Mouse (Mus musculus) layer of hippocampus, postnatal 10 days (tissue): ENCODE measurements around the gene Shroom4. TPM values are rescaled to one million over a fixed set of nuclear protein-coding genes. Genes with fewer than 3 reads are reported as not detected.

Source experiments
- DNase-seq, 2 experiments: peaks; one replicate each; pipeline ENCODE4 v3.0.0; 2021; ENCODE audit warnings: low spot score in 2 of 2
- total RNA-seq, 2 experiments: library from RNA; stranded (reverse); gene quantifications; 2 replicates each; pipeline ENCODE4 v1.2.3; 2021

The Shroom4 gene
- total RNA-seq, 2 experiments from 2014 or later = 5.9 TPM

- no peak for DNase-seq
These were observed 90.8 kb downstream of the Shroom4 start for GRCm38 (mm10) chrX:6490433-6490832.

- DNase-seq = no peak
These were observed 95.8 kb downstream of the Shroom4 start for GRCm38 (mm10) chrX:6495456-6495855.

GRCm38 (mm10) chrX:6496374-6496773 is 96.7 kb downstream of the Shroom4 start:
- DNase-seq = no peak

DNA sequence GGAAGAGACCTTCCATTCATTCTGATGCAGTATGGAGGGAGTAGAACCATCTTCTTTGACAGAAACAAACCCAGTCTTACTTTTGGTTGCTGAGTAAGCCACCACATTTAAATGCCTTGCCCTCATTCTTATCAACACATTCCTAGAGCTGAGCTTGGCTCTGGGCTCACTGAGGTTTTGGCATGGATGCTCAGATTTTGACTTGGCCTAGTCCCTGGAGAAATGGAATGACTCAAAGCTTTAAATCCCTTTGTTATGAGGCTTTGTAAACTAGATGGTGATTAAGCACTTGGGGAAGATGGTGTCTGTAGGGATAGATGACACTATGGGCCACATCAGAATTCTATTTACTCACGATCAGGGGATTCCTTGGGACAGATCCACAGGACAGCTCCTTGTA is 102.2 kb downstream of the Shroom4 start:
- DNase-seq = no peak

GRCm38 (mm10) chrX:6517217-6517616 is 117.6 kb downstream of the Shroom4 start:
- DNase-seq = no peak

DNA sequence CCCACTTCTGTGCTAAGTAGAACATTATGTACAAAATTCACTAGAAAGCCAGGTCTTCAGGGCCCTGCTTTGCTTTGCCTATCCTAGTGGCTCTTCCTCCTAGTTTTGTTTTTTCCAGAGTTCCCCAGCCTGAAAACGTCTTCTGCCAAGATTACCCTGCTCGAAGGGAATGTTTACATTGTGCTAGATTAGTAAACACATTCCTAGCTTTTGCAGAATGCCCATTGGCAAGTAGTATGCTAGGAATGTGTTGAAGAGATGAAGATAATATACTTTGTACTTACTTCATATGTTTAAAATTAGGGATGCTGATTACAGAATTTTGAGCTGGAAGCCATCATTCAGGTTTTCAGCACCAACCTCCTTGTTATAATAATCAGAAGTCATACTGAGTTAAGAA is 118.8 kb downstream of the Shroom4 start:
- no peak for DNase-seq

- DNase-seq = no peak
These were observed 123.3 kb downstream of the Shroom4 start for GRCm38 (mm10) chrX:6522935-6523334.

DNA sequence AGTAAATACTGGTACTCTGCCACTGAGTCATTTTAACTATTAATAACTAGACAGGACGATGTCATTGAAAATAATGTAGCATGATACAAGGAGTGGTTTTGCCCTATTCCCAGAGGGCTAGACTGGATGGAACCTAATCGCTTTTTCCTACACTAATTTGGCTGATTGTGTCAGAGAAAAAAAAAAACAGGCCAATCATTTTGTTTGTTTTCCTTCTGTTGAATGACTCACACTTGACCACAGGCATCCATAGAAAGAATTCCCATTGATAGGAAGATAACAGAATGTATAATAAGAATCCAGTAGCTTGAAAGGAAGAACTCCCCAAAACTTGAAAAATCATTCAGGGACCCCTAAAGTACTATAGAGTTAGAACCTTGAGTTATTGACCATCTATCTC is 137.0 kb downstream of the Shroom4 start:
- no peak for DNase-seq

- no peak for DNase-seq
These were observed 138.0 kb downstream of the Shroom4 start for GRCm38 (mm10) chrX:6537689-6538088.

- no peak for DNase-seq
These were observed 165.4 kb downstream of the Shroom4 start for GRCm38 (mm10) chrX:6565066-6565465.

GRCm38 (mm10) chrX:6574511-6574910 is 174.9 kb downstream of the Shroom4 start:
- no peak for DNase-seq

- DNase-seq = no peak
These were observed 177.3 kb downstream of the Shroom4 start for GRCm38 (mm10) chrX:6577001-6577400.

GRCm38 (mm10) chrX:6580671-6581070 is 181.0 kb downstream of the Shroom4 start:
- no peak for DNase-seq

- DNase-seq = no peak
These were observed 181.5 kb downstream of the Shroom4 start for GRCm38 (mm10) chrX:6581181-6581580.

DNA sequence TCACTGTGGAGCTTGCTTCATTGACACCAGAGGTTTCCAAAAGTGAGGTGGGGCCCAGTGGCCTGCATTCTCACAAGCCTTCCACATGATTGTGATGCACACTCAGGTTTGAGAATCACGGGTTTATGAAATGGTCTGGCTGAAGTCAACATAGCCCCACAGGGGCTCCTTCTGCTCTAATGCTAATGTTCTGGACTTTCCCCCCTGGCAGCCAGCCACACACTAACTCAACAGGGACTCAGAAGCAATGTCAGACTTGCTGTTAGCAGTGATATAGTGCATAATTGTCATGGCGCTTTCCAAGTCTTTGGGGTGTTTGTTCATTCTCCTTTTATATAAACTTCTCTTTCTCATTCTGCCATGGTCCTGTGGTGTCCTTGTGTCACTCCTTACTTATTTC is 183.0 kb downstream of the Shroom4 start:
- no peak for DNase-seq

DNA sequence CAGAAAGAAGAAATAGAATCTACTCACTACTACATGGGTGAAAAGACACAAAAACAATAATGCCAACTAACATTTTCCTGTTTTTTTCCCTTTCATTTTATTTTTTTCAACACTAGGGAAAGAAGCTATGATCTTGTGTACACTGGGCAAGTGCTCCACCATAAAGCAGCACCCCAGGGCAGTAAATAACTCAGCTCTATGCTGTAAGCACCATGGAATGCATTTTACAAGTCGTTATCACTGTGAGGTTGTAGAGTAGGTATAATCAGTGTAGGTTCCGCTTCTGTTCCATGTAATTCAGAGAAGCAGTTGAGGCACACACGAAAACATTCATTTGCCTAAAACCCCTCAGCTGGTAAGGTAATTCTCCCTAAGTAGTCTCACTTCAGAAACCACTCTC is 194.5 kb downstream of the Shroom4 start:
- no peak for DNase-seq

GRCm38 (mm10) chrX:6654024-6654423 is 254.4 kb downstream of the Shroom4 start:
- peak; percentile 4 to 14 for DNase-seq

- no peak for DNase-seq
These were observed 259.2 kb downstream of the Shroom4 start for GRCm38 (mm10) chrX:6658820-6659324.

Other genes starting within 250 kb of the Shroom4 start
- gene Nudt10, start 226.8 kb upstream of the Shroom4 start, total RNA-seq = 10 to 100 TPM; 33.6 to 37.9 TPM
- under 1 TPM; 0.25 to 0.30 TPM for gene Bmp15, start 79.1 kb upstream of the Shroom4 start, total RNA-seq